Mouse (Mus musculus): ENCODE data around the gene Gpc6. TPM values are rescaled to one million over a fixed set of nuclear protein-coding genes. Genes with fewer than 3 reads are reported as not detected.

Gpc6 gene
- total RNA-seq, 1 experiment from 2014 or later = 14.4 TPM

GRCm38 (mm10) chr14:117871268-117871667 lies 946.2 kb downstream of the Gpc6 start:
- no peak for DNase-seq

- DNase-seq = peak; percentile 54
These were observed 954.2 kb downstream of the Gpc6 start for GRCm38 (mm10) chr14:117879313-117879712.

GRCm38 (mm10) chr14:117881112-117881511 lies 956.0 kb downstream of the Gpc6 start:
- no peak for DNase-seq

GRCm38 (mm10) chr14:117882222-117882621 lies 957.1 kb downstream of the Gpc6 start:
- peak; percentile 55 for DNase-seq

GRCm38 (mm10) chr14:117889653-117890052 lies 964.5 kb downstream of the Gpc6 start:
- no peak for DNase-seq

GRCm38 (mm10) chr14:117891426-117891825 lies 966.3 kb downstream of the Gpc6 start:
- DNase-seq = peak; percentile 29

- DNase-seq = no peak
These were observed 966.9 kb downstream of the Gpc6 start for GRCm38 (mm10) chr14:117892026-117892425.

- no peak for DNase-seq
These were observed 969.9 kb downstream of the Gpc6 start for GRCm38 (mm10) chr14:117894869-117895538.

GRCm38 (mm10) chr14:117895539-117895912 lies 970.4 kb downstream of the Gpc6 start:
- no peak for DNase-seq

- DNase-seq = no peak
These were observed 979.2 kb downstream of the Gpc6 start for GRCm38 (mm10) chr14:117904300-117904699.

- DNase-seq = no peak
These were observed 980.6 kb downstream of the Gpc6 start for GRCm38 (mm10) chr14:117905701-117906100.

- no peak for DNase-seq
These were observed 981.2 kb downstream of the Gpc6 start for GRCm38 (mm10) chr14:117906361-117906760.

GRCm38 (mm10) chr14:117908231-117908920 lies 983.3 kb downstream of the Gpc6 start:
- DNase-seq = no peak

- no peak for DNase-seq
These were observed 983.9 kb downstream of the Gpc6 start for GRCm38 (mm10) chr14:117909046-117909445.

- peak; percentile 28 for DNase-seq
These were observed 985.2 kb downstream of the Gpc6 start for GRCm38 (mm10) chr14:117910323-117910722.

- DNase-seq = no peak
These were observed 987.6 kb downstream of the Gpc6 start for GRCm38 (mm10) chr14:117912624-117913270.

- DNase-seq = no peak
These were observed 991.5 kb downstream of the Gpc6 start for GRCm38 (mm10) chr14:117916577-117916976.

- no peak for DNase-seq
These were observed 993.6 kb downstream of the Gpc6 start for GRCm38 (mm10) chr14:117918724-117919123.

- DNase-seq = no peak
These were observed 994.5 kb downstream of the Gpc6 start for GRCm38 (mm10) chr14:117919612-117920011.

GRCm38 (mm10) chr14:117921393-117922014 lies 996.4 kb downstream of the Gpc6 start:
- DNase-seq = no peak

- no peak for DNase-seq
These were observed 998.6 kb downstream of the Gpc6 start for GRCm38 (mm10) chr14:117923667-117924066.

GRCm38 (mm10) chr14:117930105-117930847 lies 1005.2 kb downstream of the Gpc6 start:
- no peak for DNase-seq

Measured in adrenal gland, postnatal 14 days (tissue).